Mouse (Mus musculus) embryonic facial prominence, embryonic 12.5 days (tissue): ENCODE data around the gene Grik5. TPM values are rescaled to one million over a fixed set of nuclear protein-coding genes. Genes with fewer than 3 reads are reported as not detected.
A peak's percentile ranks its signal among the peaks of the same experiment; 100 is the strongest.

Experiments
- ATAC-seq: fragments of 200-750 bp; cut with Nextera tagmentation; 2 replicates; pipeline ENCODE4 v1.8.0; 2017; ENCODE audit not compliant: insufficient number of reproducible peaks, insufficient read depth, low FRiP score, low TSS enrichment
- H3K27ac ChIP-seq: fragments of 300-500 bp; sonication (generic); 2 replicates; pipeline ENCODE4 v1.5.1; 2016; ENCODE audit warnings: mild to moderate bottlenecking
- H3K27me3 ChIP-seq: fragments of 300-500 bp; sonication (generic); 2 replicates; pipeline ENCODE4 v1.6.1; 2016; ENCODE audit warnings: mild to moderate bottlenecking, moderate library complexity
- H3K36me3 ChIP-seq: fragments of 300-500 bp; sonication (generic); 2 replicates; pipeline ENCODE4 v1.6.1; 2016; ENCODE audit warnings: mild to moderate bottlenecking
- H3K4me1 ChIP-seq: fragments of 300-500 bp; sonication (generic); 2 replicates; pipeline ENCODE4 v1.6.1; 2016
- H3K4me2 ChIP-seq: fragments of 300-500 bp; sonication (generic); replicated peaks from 2 replicates; pipeline ENCODE4 v1.6.1; 2016; ENCODE audit warnings: mild to moderate bottlenecking, moderate library complexity
- H3K4me3 ChIP-seq: fragments of 300-500 bp; sonication (generic); 2 replicates; pipeline ENCODE4 v1.5.1; 2016; ENCODE audit warnings: mild to moderate bottlenecking
- H3K9ac ChIP-seq: fragments of 300-500 bp; sonication (generic); 2 replicates; pipeline ENCODE4 v1.6.1; 2016; ENCODE audit warnings: mild to moderate bottlenecking, moderate library complexity
- H3K9me3 ChIP-seq: fragments of 300-500 bp; sonication (generic); 2 replicates; pipeline ENCODE4 v1.6.1; 2016; ENCODE audit warnings: mild to moderate bottlenecking, moderate library complexity
- WGBS: fragments of 180-500 bp; shearing (Covaris S2); methylation state at CpG from one replicate; pipeline ENCODE4 v1.1.7; 2016; 5-methylcytosine and 5-hydroxymethylcytosine counted together
- polyA plus RNA-seq: library from polyadenylated mRNA; unstranded; fragments of >200 nt; fragmentation: Nextera tagmentation; extraction: Ambion mirVana; gene quantifications from 2 replicates; pipeline ENCODE4 v1.2.1, GENCODE M21; 2016

The Grik5 gene
- polyA plus RNA-seq, 1 experiment from 2014 or later = 12.4 TPM

DNA sequence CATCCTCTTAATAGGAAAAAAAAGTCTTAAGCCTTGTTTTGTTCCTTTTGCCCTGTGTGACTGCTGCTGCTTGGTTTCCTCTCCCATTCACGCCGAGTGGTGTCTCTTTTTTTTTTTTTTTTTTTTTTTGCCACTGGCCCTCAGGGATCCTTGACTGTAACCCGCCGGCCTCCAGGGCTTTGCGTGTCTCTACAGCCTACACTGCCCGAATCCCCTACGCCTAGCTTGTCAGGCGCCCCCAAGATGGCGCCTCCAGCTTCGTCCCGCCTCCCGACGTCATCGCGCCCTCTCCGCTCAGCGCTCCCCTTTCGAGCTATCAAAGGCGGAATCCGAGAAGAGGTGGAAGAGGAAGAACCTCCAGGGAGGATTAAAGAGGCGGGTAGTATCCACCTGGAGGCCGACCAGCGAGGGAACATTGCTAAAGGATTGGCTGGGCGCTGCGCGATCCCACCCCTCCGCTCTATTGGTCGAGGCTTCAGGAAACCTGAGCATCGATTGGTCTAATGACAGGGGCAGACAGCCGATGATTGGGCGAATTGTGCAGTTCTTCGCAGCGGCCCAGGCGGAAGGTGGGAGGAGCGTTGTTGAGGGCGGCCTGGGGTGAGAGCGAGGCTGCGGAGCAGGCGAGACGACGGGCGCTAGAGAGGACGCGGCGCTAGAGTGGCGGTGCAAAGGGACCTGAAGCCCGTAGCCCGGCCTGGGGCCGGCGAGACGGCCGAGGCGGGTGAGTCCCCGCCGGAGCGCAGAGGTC lies 4.7 kb upstream of the Grik5 start:
- Histone ChIP-seq H3K27me3 (no peaks in the 10 kb centered on the region), H3K9me3 (no peaks in the 10 kb centered on the region), H3K4me2 (peak overlapping the region; percentile 68), H3K4me1 (peaks cover 31% of the 10 kb centered on the region), H3K36me3 (peaks cover 27% of the 10 kb centered on the region), H3K27ac (peak overlapping the region; percentile 97), H3K4me3 (peak overlapping the region; percentile 93), H3K9ac (peak overlapping the region; percentile 90)
- under 1% methylated on average over 56 of the region's 56 CpGs for WGBS
- peak; percentile 98 for ATAC-seq

DNA sequence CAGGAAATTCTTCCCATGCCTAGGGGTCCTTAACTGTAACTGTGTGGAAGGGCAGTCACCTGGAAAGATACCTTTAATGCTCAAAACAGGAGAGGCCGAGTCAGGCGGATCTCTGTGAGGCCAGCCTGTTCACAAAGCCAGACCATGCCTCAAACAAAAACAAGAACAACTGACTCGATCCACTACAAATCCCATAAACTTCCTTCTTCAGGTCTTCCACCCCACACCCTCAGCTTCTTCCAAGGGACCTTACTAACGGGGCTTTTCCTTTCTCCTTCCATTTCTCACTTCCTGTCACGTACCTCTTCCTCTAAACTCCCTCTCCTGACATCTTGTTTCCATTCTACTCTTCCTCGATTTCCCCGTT lies 4.1 kb upstream of the Grik5 start:
- Histone ChIP-seq H3K9me3 (no peaks in the 10 kb centered on the region), H3K4me1 (peaks cover 34% of the 10 kb centered on the region), H3K4me3 (peak overlapping the region; percentile 93), H3K4me2 (peak overlapping the region; percentile 68), H3K36me3 (peaks cover 22% of the 10 kb centered on the region), H3K9ac (peak overlapping the region; percentile 60), H3K27me3 (no peaks in the 10 kb centered on the region), H3K27ac (peak overlapping the region; percentile 89)
- 19% methylated on average over 7 of the region's 7 CpGs for WGBS
- ATAC-seq = no peak

DNA sequence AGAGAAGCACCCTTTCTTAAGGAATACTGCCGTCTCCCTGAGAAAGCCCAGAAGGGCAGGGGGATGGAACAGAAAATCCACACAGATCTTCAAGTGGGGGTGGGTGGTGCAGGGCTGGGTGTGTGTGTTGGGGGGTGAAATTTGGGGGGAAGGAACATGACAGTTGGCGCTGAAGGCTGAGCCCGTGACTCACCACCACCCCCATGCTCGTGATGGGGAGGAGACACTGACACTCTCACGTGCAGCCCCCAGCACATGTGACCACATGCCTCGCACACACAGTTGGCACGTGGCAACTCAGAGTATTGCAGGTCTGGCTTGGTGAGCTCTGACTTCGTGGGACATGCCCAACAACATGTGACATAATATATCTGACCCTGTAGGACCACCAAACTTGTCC lies 1.8 kb upstream of the Grik5 start:
- H3K9ac ChIP-seq = no peak overlapping the region
- ATAC-seq = no peak
- no peaks in the 10 kb centered on the region for H3K9me3 ChIP-seq
- H3K27me3 ChIP-seq = no peaks in the 10 kb centered on the region
- 76% methylated on average over 8 of the region's 8 CpGs for WGBS
- H3K27ac ChIP-seq = peak overlapping the region; percentile 88
- peaks cover 50% of the 10 kb centered on the region for H3K4me1 ChIP-seq
- no peak overlapping the region for H3K4me3 ChIP-seq
- H3K36me3 ChIP-seq = no peaks in the 10 kb centered on the region
- H3K4me2 ChIP-seq = no peak overlapping the region

DNA sequence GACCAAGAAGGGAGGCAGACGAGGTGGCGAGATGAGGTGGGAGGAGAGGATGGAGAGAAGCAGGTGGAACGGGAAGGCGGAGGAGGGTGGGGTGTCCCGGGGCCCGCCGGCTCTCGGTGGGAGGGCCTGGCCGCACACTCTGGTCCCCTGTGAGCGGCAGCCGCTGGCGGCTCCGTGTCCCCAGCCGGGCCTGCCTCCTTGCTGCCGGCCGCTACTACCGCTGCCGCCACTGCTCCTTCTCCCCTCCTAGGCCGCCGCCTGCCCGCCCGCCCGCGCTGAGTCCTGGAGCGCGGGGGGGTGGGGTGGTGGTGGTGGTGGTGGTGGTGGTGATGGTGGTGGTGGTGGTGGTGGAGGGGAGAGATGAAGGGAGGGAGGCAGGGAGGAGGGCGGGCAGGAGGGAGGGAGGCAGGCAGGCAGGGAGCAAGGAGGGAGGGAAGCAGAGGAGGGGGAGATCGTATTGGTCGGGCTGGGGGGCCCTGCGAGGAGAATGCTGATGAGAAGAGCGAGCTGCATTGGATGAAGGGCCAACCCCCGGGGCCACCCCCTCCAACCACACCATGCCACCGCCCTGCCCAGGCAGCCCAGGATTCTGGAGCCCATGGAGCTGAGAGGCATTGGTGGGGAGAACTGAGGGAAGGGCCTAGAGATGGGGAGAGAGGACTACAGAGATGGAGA lies 707 bp upstream of the Grik5 start:
- Histone ChIP-seq H3K4me1 (peaks cover 40% of the 10 kb centered on the region), H3K4me2 (peak overlapping the region; percentile 94), H3K36me3 (peaks cover 9% of the 10 kb centered on the region), H3K27ac (peak overlapping the region; percentile 88), H3K27me3 (no peaks in the 10 kb centered on the region), H3K4me3 (peak overlapping the region; percentile 73), H3K9me3 (no peaks in the 10 kb centered on the region), H3K9ac (peak overlapping the region; percentile 84)
- no peak for ATAC-seq
- 1% methylated on average over 21 of the region's 33 CpGs for WGBS

DNA sequence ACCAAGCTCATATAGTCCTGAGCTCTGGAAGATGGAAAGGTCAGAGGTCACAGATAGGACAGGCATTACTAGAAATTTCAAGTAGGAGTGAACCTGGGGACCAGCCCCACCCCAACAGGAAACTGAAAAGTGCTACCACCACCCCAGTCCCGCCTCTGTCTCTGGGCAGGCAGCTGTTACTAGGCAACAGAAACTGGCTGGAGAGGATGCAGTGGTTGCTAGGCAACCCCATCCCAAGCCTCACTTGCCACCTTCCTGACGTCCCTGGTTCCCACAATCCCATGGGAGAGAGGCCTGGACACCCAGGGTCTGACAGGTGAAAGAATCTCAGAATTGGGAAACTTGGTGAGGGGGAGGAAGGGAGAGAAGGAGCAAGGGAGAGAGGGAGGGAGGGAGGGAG lies 3.4 kb downstream of the Grik5 start:
- Histone ChIP-seq H3K9ac (no peak overlapping the region), H3K4me2 (no peak overlapping the region), H3K4me3 (no peak overlapping the region), H3K9me3 (no peaks in the 10 kb centered on the region), H3K36me3 (peaks cover 48% of the 10 kb centered on the region), H3K27ac (no peak overlapping the region), H3K27me3 (no peaks in the 10 kb centered on the region), H3K4me1 (peaks cover 33% of the 10 kb centered on the region)
- 29% methylated on average over 2 of the region's 2 CpGs for WGBS
- no peak for ATAC-seq

DNA sequence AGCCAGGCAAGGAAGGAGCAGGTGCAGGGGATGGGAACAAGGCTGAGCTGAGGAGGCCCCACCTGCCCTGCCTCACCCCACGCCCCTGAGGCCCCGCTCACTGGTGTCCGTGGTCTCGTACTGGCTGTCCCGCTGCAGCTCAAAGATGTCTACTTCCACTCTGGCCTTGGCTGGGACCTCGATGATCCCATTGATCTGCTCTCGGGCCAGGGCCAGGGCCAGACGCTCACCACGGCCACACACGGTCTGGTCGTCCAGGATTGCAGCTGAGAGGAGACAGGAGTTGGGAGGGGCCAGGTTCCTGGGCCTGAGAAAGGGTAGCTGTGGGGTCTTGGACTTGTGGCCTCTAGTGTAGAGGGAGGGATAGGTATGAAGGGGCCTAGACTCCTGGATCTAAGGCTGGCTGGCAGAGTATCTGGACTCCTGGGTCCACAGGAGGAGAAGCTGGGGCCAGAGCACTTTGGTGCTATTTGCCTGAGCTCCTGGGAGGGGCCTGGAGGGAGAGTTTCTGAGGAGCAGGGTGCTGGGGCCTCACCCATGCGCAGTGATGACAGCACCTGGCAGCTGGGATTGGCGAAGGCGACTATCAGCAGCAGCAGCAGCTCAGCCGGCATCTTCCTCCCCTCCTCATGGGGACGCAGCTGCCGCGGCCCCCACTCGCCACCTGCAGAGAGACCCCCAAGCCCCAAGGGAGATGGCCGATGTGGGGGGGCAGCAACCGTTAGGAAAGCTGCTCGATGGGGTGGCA lies 4.1 kb downstream of the Grik5 start:
- Histone ChIP-seq H3K27me3 (no peaks in the 10 kb centered on the region), H3K27ac (no peak overlapping the region), H3K4me3 (no peak overlapping the region), H3K9me3 (no peaks in the 10 kb centered on the region), H3K36me3 (peaks cover 54% of the 10 kb centered on the region), H3K4me1 (peaks cover 27% of the 10 kb centered on the region), H3K4me2 (no peak overlapping the region), H3K9ac (no peak overlapping the region)
- WGBS = 88% methylated on average over 22 of the region's 22 CpGs
- ATAC-seq = no peak

DNA sequence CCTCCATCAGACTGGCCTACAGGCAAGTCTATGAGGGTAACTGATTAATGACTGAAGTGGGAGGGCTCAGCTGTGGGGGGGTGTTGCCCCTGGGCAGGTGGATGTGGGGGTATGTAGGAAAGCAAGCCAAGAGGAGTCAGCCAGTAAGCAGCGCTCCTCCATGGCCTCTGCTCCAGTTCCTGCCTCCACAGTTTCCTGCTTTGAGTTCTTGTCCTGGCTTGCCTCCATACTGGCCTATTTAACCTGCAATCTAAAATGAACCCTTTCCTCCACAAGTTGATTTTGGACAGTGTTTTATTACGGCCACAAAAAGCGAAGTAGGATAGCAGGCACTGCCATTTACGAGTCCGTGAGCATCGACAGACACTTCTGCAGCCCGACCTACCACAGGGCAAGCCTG lies 4.8 kb downstream of the Grik5 start:
- Histone ChIP-seq H3K4me1 (peaks cover 26% of the 10 kb centered on the region), H3K27me3 (no peaks in the 10 kb centered on the region), H3K36me3 (peaks cover 62% of the 10 kb centered on the region), H3K9me3 (no peaks in the 10 kb centered on the region), H3K27ac (no peak overlapping the region), H3K4me2 (no peak overlapping the region), H3K4me3 (no peak overlapping the region), H3K9ac (no peak overlapping the region)
- 88% methylated on average over 7 of the region's 7 CpGs for WGBS
- no peak for ATAC-seq

DNA sequence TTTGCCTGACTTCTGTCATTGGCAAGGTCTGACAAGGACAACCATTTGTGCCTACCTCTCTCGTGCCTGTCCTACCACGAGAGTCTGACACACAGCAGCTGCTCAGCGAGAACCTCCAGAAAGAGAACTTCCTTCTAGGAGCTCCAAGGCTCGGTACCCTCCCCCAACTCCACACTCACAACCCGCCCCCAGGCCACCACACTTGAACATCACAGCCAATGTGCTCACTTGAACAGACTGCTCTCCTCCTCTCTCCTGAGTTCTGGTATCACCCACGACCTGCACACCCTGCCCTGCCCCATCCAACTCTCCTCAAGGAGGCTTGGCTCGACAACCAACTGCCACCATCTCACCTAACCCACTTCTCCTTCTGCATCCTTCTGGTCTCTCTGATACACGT lies 8.2 kb downstream of the Grik5 start:
- Histone ChIP-seq H3K27ac (no peak overlapping the region), H3K36me3 (peaks cover 86% of the 10 kb centered on the region), H3K4me1 (no peaks in the 10 kb centered on the region), H3K27me3 (no peaks in the 10 kb centered on the region), H3K4me3 (no peak overlapping the region), H3K9me3 (no peaks in the 10 kb centered on the region), H3K4me2 (no peak overlapping the region), H3K9ac (no peak overlapping the region)
- ATAC-seq = no peak
- WGBS = 82% methylated on average over 8 of the region's 8 CpGs

DNA sequence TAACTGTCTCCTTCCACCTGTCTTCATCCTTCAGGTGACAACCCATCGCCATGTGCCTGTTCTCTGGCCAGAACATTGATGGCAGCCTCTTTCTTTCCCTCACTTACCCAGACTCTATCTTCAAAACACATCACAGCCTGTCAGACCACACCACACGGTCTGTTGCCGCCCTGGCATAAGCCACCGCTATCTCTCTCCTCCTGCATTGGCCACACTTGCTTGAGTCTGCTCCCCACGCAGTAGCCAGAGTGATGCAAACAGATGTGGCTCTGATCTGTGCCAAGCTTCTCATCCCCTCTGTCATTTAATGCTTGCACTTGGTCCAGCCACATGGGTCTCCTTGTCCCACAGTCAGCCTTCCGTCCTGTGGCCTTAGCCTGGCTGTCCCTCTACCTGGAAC lies 8.8 kb downstream of the Grik5 start:
- 95% methylated on average over 6 of the region's 6 CpGs for WGBS
- Histone ChIP-seq H3K9ac (no peak overlapping the region), H3K4me3 (no peak overlapping the region), H3K36me3 (peaks cover 88% of the 10 kb centered on the region), H3K27ac (no peak overlapping the region), H3K4me1 (no peaks in the 10 kb centered on the region), H3K4me2 (no peak overlapping the region), H3K9me3 (no peaks in the 10 kb centered on the region), H3K27me3 (no peaks in the 10 kb centered on the region)
- no peak for ATAC-seq

DNA sequence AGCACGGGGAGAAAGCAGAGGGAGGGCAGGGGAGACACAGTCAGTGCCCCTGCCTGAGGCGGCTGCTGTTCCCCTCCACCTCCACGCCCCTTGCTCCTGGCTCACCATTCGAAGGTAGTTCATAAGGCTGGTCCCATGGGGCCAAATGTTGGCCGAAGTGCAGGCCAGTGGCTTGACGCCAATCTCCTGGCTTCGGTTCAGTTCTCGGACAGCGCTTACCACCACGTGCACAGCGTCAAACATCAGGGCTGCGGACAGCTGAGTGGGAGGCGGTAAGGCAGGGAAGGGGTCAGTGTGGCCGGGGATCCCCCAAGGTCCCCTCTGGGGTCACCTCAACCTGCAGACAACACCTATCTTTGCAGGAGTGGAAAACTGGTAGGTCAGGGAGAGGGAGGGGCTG lies 13.3 kb downstream of the Grik5 start:
- Histone ChIP-seq H3K36me3 (peaks cover 88% of the 10 kb centered on the region), H3K4me2 (no peak overlapping the region), H3K27me3 (no peaks in the 10 kb centered on the region), H3K9ac (no peak overlapping the region), H3K27ac (no peak overlapping the region), H3K4me3 (no peak overlapping the region), H3K9me3 (no peaks in the 10 kb centered on the region), H3K4me1 (no peaks in the 10 kb centered on the region)
- ATAC-seq = no peak
- 90% methylated on average over 14 of the region's 14 CpGs for WGBS

DNA sequence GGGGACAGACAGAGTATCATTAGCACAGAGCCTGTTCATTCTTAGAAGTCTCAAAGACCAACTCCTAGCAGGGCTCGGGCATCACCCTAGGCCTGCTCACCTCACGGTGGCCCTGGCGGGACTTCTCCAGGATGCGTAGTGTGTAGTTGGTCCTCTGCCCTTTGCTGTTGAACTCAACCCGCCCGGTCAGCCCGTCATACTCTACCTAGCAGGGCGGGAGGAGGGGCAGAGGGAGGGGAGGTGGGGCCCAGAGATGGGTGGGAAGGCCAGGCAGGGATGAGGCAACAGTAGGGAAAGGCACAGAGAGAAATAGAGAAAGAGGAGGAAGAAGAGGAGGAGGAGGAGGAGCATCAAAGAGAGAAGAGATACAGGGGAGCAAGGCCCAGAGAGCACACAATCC lies 13.8 kb downstream of the Grik5 start:
- no peaks in the 10 kb centered on the region for H3K4me1 ChIP-seq
- H3K36me3 ChIP-seq = peaks cover 88% of the 10 kb centered on the region
- no peaks in the 10 kb centered on the region for H3K27me3 ChIP-seq
- H3K4me2 ChIP-seq = no peak overlapping the region
- H3K9ac ChIP-seq = no peak overlapping the region
- H3K9me3 ChIP-seq = no peaks in the 10 kb centered on the region
- no peak overlapping the region for H3K27ac ChIP-seq
- WGBS = 86% methylated on average over 8 of the region's 8 CpGs
- H3K4me3 ChIP-seq = no peak overlapping the region
- ATAC-seq = no peak

DNA sequence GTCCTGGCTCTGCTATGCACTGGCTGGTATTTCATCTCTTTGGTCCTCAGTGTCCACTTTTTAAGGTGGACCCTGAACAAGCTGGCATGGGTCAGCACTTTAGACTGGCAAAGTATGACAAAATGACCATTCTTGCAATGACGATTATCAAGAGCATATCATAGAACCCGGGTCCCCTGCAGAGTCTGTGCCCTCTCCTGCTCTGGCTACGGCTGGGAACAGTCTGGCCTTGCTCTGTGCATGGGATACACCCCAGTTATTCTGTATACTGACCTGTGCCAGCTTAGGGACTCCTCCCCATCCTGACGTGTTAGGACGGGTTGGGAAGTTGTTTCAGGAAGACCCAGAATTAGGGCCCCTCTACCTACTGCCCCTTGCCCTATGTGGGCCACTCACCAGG lies 14.3 kb downstream of the Grik5 start:
- no peaks in the 10 kb centered on the region for H3K9me3 ChIP-seq
- H3K27ac ChIP-seq = no peak overlapping the region
- no peak overlapping the region for H3K9ac ChIP-seq
- H3K4me3 ChIP-seq = no peak overlapping the region
- no peak for ATAC-seq
- H3K4me1 ChIP-seq = no peaks in the 10 kb centered on the region
- H3K36me3 ChIP-seq = peaks cover 85% of the 10 kb centered on the region
- no peaks in the 10 kb centered on the region for H3K27me3 ChIP-seq
- no peak overlapping the region for H3K4me2 ChIP-seq
- WGBS = 91% methylated on average over 5 of the region's 5 CpGs
